Mouse (Mus musculus) lung, adult 2 months (tissue): ENCODE results near the gene Dctpp1. TPM values are rescaled to one million over a fixed set of nuclear protein-coding genes. Genes with fewer than 3 reads are reported as not detected.

Source experiments
- DNase-seq: peaks from one replicate; pipeline ENCODE4 v3.0.0; 2022
- H3K4me1 ChIP-seq: fragments of 200-500 bp; 2 replicates; pipeline ENCODE4 v1.6.1; 2011; ENCODE audit warnings: low read length; ENCODE audit not compliant: control insufficient read depth, insufficient read depth
- H3K4me3 ChIP-seq: fragments of 200-500 bp; replicated peaks from 2 replicates; pipeline ENCODE3; 2011; ENCODE audit warnings: low read depth, mild to moderate bottlenecking, control low read depth, low read length; ENCODE audit errors: extremely low read depth
- CTCF ChIP-seq: fragments of 200-500 bp; IDR thresholded peaks from 2 replicates; pipeline ENCODE4 v1.5.1; 2011; ENCODE audit warnings: mild to moderate bottlenecking, low read length, control low read depth; ENCODE audit not compliant: insufficient read depth
- POLR2A ChIP-seq: fragments of 200-500 bp; IDR thresholded peaks from 2 replicates; pipeline ENCODE4 v1.6.1; 2011; ENCODE audit warnings: low read depth, mild to moderate bottlenecking, control low read depth, low read length, borderline replicate concordance; ENCODE audit errors: extremely low read depth
- WGBS: fragments of 180-500 bp; shearing (Covaris S2); methylation state at CpG from one replicate; pipeline ENCODE4 v1.1.7; 2018; 5-methylcytosine and 5-hydroxymethylcytosine counted together
- polyA plus RNA-seq: library from polyadenylated mRNA; depleted of rRNA; stranded (reverse); fragments of >200 nt; gene quantifications from 2 replicates; pipeline ENCODE4 v1.2.3, GENCODE M21; 2012

The Dctpp1 gene
- polyA plus RNA-seq, 1 experiment, result 17.9 TPM

- Histone ChIP-seq H3K4me1 (no peaks in the 10 kb centered on the region), H3K4me3 (no peak overlapping the region)
- 87% methylated on average over 6 of the region's 6 CpGs for WGBS
- DNase-seq, result no peak
- no peak for TF ChIP-seq CTCF
- no peak for TF ChIP-seq POLR2A
Observed at GRCm38 (mm10) chr7:127223515-127224478, 36.7 kb downstream of the Dctpp1 start.

GRCm38 (mm10) chr7:127223106-127223505 is 37.4 kb downstream of the Dctpp1 start:
- 97% methylated on average over 3 of the region's 3 CpGs for WGBS
- DNase-seq, result no peak
- Histone ChIP-seq H3K4me1 (no peaks in the 10 kb centered on the region), H3K4me3 (no peak overlapping the region)
- no peak for TF ChIP-seq POLR2A
- no peak for TF ChIP-seq CTCF

GRCm38 (mm10) chr7:127220440-127220839 is 40.1 kb downstream of the Dctpp1 start:
- WGBS, result 55% methylated on average over 6 of the region's 6 CpGs
- Histone ChIP-seq H3K4me1 (peaks cover 2% of the 10 kb centered on the region; the same call in 1 of the 2 replicates), H3K4me3 (no peak overlapping the region)
- no peak for TF ChIP-seq POLR2A
- no peak for TF ChIP-seq CTCF
- no peak for DNase-seq

- peaks cover 3% of the 10 kb centered on the region; the same call in 1 of the 2 replicates for H3K4me1 ChIP-seq
- DNase-seq, result no peak
- TF ChIP-seq CTCF (no peak), POLR2A (no peak)
- no peak overlapping the region for H3K4me3 ChIP-seq
- WGBS, result 88% methylated on average over 4 of the region's 4 CpGs
Observed at GRCm38 (mm10) chr7:127218670-127219069, 41.8 kb downstream of the Dctpp1 start.

GRCm38 (mm10) chr7:127217901-127218642 is 42.4 kb downstream of the Dctpp1 start:
- H3K4me3 ChIP-seq, result peak overlapping the region; percentile 42
- 44% methylated on average over 10 of the region's 10 CpGs for WGBS
- DNase-seq, result no peak

GRCm38 (mm10) chr7:127217475-127217874 is 43.0 kb downstream of the Dctpp1 start:
- no peak overlapping the region for H3K4me3 ChIP-seq
- TF ChIP-seq CTCF (no peak), POLR2A (no peak)
- WGBS, result 78% methylated on average over 6 of the region's 6 CpGs
- DNase-seq, result no peak
- peaks cover 3% of the 10 kb centered on the region; the same call in 1 of the 2 replicates for H3K4me1 ChIP-seq

More at GRCm38 (mm10) chr7:127217901-127218642, 42.4 kb downstream of the Dctpp1 start:
- H3K4me1 ChIP-seq, result peaks cover 3% of the 10 kb centered on the region; the same call in 1 of the 2 replicates
- TF ChIP-seq CTCF (no peak), POLR2A (no peak)

GRCm38 (mm10) chr7:127216307-127216706 is 44.2 kb downstream of the Dctpp1 start:
- DNase-seq, result no peak
- no peak for TF ChIP-seq CTCF
- Histone ChIP-seq H3K4me3 (no peak overlapping the region), H3K4me1 (peaks cover 3% of the 10 kb centered on the region; the same call in 1 of the 2 replicates)
- WGBS, result 82% methylated on average over 5 of the region's 5 CpGs

- peak; percentile 53 for DNase-seq
- WGBS, result 28% methylated on average over 33 of the region's 33 CpGs
- peak; percentile 98 for TF ChIP-seq CTCF
- 0 out of 2 replicates have a peak, but pooled peaks have one; percentile 34 for TF ChIP-seq POLR2A
- peaks cover 3% of the 10 kb centered on the region; the same call in 1 of the 2 replicates for H3K4me1 ChIP-seq
- H3K4me3 ChIP-seq, result peak overlapping the region; percentile 9
Observed at GRCm38 (mm10) chr7:127214981-127215871, 45.3 kb downstream of the Dctpp1 start.

- DNase-seq, result no peak
- TF ChIP-seq CTCF, result no peak
- no peak for TF ChIP-seq POLR2A
- Histone ChIP-seq H3K4me3 (peak overlapping the region; percentile 8), H3K4me1 (peaks cover 3% of the 10 kb centered on the region; the same call in 1 of the 2 replicates)
- 61% methylated on average over 21 of the region's 21 CpGs for WGBS
Observed at GRCm38 (mm10) chr7:127214521-127214920, 46.0 kb downstream of the Dctpp1 start.
